Mouse (Mus musculus) cortical plate, adult 2 months (tissue): ENCODE measurements at regions not wholly inside any gene's neighbourhood (a gene's known extent, or its start where the extent isn't known, plus 50 kb on each side); places are given as distances from the start of the nearest gene placed in this dataset.

ENCODE experiments used
- CTCF ChIP-seq: fragments of 200-500 bp; IDR thresholded peaks from 2 replicates; pipeline ENCODE4 v1.5.1; 2011; ENCODE audit warnings: mild to moderate bottlenecking, control low read depth, low read length; ENCODE audit not compliant: insufficient read depth; ENCODE audit errors: extremely low read depth
- POLR2A ChIP-seq: fragments of 200-500 bp; IDR thresholded peaks from 2 replicates; pipeline ENCODE4 v1.6.1; 2011; ENCODE audit warnings: mild to moderate bottlenecking, low read length, control low read depth; ENCODE audit not compliant: insufficient read depth; ENCODE audit errors: extremely low read depth

- TF ChIP-seq POLR2A (no peak), CTCF (no peak)
These were observed 145.5 kb upstream of the Zfp618 start for GRCm38 (mm10) chr4:62819889-62820288.
